Mouse (Mus musculus) E14TG2a.4 (cell line): ENCODE results near the gene Npas4.

ENCODE experiments used
- CTCF ChIP-seq: conservative IDR thresholded peaks from 2 replicates; pipeline ENCODE4 v1.5.1; 2014; ENCODE audit warnings: low read length
- NANOG ChIP-seq: IDR thresholded peaks from 2 replicates; pipeline ENCODE4 v1.6.1; 2014; ENCODE audit warnings: borderline replicate concordance, low read length, mixed read lengths

DNA sequence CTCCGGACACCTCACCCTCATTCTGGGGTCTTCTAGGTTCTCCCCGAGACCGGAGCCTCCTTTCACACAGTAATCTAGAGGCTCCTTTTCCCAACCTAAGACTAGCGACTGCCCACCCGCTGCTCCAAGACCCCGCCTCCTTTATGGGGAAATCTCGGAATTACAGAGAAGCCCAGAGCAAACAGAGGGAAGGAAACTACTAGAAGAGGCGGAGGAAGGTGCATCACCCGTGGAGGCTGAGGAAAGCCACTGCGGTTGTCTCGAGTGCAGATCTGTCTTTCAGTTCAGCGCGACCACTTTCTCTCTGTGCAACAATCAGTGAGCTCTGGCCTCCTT is 46.9 kb downstream of the Npas4 start:
- TF ChIP-seq CTCF (no peak), NANOG (no peak)
